Mouse (Mus musculus) brain, embryonic 18.5 days (tissue): ENCODE data around the gene Olfr937.

Source experiments
- DNase-seq: peaks from one replicate; pipeline ENCODE4 v3.0.0-alpha.2; 2012; ENCODE audit warnings: low read depth, low spot score

Gene Olfr937

GRCm38 (mm10) chr9:39064851-39065250, at the start of gene Olfr937:
Olfr937 (minus strand) TSS chr9:39064951.
- DNase-seq: no peak

DNA sequence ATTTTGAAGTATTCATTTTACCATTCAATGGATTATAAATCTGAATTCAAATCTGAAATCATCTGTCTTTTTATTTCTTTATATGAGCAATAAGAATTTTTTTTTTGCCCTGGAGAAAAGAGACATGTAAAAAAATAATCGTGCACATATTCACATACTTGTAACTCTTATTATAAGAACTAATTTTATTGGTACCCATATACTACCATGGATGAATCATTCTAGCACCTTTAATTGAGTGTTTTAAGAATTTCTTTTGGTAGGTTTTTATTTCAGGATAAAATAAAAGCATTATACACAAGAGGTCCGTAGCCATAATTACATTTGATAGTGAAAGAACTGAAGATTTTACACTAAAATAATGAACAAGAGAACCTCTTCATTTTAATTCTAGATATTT, 14.0 kb upstream of the Olfr937 start, which contains the start of gene Olfr938:
TSS of gene Olfr938 (minus strand) at position 101 of the 400 bp plus-strand sequence.
- DNase-seq: no peak

DNA sequence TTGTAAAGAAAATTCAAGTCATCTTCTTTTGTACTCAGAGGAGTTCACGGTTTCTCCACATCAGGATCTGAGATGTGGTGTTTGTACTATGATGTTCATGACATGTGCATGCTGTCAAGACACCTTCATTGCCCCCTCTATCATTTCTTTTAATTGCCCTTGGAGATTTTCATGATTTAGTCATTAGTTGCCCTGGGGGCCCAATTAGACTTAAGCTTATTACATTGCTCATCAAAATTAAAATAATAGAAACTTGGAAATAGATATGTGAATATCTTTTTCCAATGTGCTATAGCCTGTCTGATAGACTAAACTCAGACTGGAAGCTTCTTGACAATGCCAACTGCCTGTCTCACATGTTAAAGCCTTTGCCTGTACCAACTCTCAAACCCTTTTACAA, 41.5 kb downstream of the Olfr937 start, which contains the start of gene Olfr146:
TSS of gene Olfr146 (minus strand) at position 101 of the 400 bp plus-strand sequence.
- DNase-seq: no peak
